Mouse (Mus musculus) cerebellum, adult 8-10 months (tissue): Measurements from ENCODE around the gene Sh3rf1.
"Not testable (repeated sequence)": the region's sequence is repeated elsewhere in the genome, so short reads cannot be mapped to it uniquely, and the experiment has no call there.

Experiments used
- DNase-seq: peaks from one replicate; pipeline ENCODE4 v3.0.0; 2022

The Sh3rf1 gene

GRCm38 (mm10) chr8:61378847-61379698 is 155.4 kb downstream of the Sh3rf1 start:
- no peak for DNase-seq

GRCm38 (mm10) chr8:61384536-61384935 is 160.9 kb downstream of the Sh3rf1 start:
- DNase-seq, result no peak

GRCm38 (mm10) chr8:61385502-61386191 is 162.0 kb downstream of the Sh3rf1 start:
- no peak for DNase-seq

- peak; percentile 7 for DNase-seq
Measured at GRCm38 (mm10) chr8:61386645-61387044, 163.0 kb downstream of the Sh3rf1 start.

GRCm38 (mm10) chr8:61387501-61387963 is 163.9 kb downstream of the Sh3rf1 start:
- no peak for DNase-seq

- no peak for DNase-seq
Measured at GRCm38 (mm10) chr8:61388341-61388740, 164.7 kb downstream of the Sh3rf1 start.

GRCm38 (mm10) chr8:61390307-61391057 is 166.8 kb downstream of the Sh3rf1 start:
- no peak for DNase-seq

- no peak for DNase-seq
Measured at GRCm38 (mm10) chr8:61391058-61391434, 167.4 kb downstream of the Sh3rf1 start.

GRCm38 (mm10) chr8:61397139-61397538 is 173.5 kb downstream of the Sh3rf1 start:
- DNase-seq, result no peak

GRCm38 (mm10) chr8:61397755-61398154 is 174.1 kb downstream of the Sh3rf1 start:
- no peak for DNase-seq

GRCm38 (mm10) chr8:61402861-61403260 is 179.2 kb downstream of the Sh3rf1 start:
- no peak for DNase-seq

- no peak for DNase-seq
Measured at GRCm38 (mm10) chr8:61403266-61404177, 179.8 kb downstream of the Sh3rf1 start.

- DNase-seq, result no peak
Measured at GRCm38 (mm10) chr8:61404178-61404560, 180.5 kb downstream of the Sh3rf1 start.

- no peak for DNase-seq
Measured at GRCm38 (mm10) chr8:61409081-61409480, 185.4 kb downstream of the Sh3rf1 start.

GRCm38 (mm10) chr8:61409712-61410111 is 186.0 kb downstream of the Sh3rf1 start:
- not testable (repeated sequence) for DNase-seq

GRCm38 (mm10) chr8:61419521-61419920 is 195.8 kb downstream of the Sh3rf1 start:
- DNase-seq, result no peak

GRCm38 (mm10) chr8:61420166-61420565 is 196.5 kb downstream of the Sh3rf1 start:
- DNase-seq, result no peak

GRCm38 (mm10) chr8:61421606-61422005 is 197.9 kb downstream of the Sh3rf1 start:
- no peak for DNase-seq

- no peak for DNase-seq
Measured at GRCm38 (mm10) chr8:61425125-61425524, 201.5 kb downstream of the Sh3rf1 start.

GRCm38 (mm10) chr8:61426072-61426471 is 202.4 kb downstream of the Sh3rf1 start:
- no peak for DNase-seq

- DNase-seq, result no peak
Measured at GRCm38 (mm10) chr8:61426671-61427070, 203.0 kb downstream of the Sh3rf1 start.
